Mouse (Mus musculus) cerebellum, adult 2 months (tissue): Measurements from ENCODE around the gene Avpr2.

ENCODE experiments used
- CTCF ChIP-seq: fragments of 200-500 bp; IDR thresholded peaks from 2 replicates; pipeline ENCODE4 v1.5.1; 2011; ENCODE audit warnings: low read depth, mild to moderate bottlenecking, control low read depth, low read length, moderate library complexity, borderline replicate concordance; ENCODE audit not compliant: insufficient read depth
- POLR2A ChIP-seq: fragments of 200-500 bp; IDR thresholded peaks from 2 replicates; pipeline ENCODE4 v1.6.1; 2011; ENCODE audit warnings: low read length, control low read depth, borderline replicate concordance; ENCODE audit not compliant: insufficient read depth

DNA sequence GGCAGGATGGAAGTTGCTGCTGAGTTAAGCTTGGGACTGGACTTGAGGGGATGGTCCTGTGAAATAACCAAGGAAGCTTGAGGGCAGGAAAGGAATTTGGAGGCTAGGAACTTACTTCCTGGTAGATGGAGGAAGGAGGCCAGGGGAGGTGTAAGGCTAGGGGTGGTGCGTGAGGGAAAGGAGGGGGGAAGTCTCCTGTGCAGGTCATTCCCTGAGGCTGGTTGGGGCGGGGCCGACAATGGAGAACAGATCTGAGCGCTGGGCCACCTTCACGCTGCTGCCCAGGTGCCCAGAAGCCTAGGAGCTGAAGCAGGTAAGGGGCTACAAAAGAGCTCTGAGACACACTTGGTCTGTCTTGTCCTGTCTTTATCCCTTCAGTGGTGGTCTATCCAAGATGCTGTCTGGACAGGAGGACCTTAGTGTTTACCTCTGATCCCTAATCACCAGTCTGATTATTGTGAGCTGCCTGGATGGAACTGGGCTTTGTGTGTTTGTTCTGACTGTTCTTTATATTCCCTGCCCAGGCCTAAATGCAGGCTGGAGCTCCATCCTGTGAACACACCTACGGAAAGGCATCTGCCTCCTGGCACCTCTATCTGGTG, at the start of gene Avpr2:
- TF ChIP-seq CTCF, result no peak
- TF ChIP-seq POLR2A, result no peak
